Mouse (Mus musculus): ENCODE measurements around the gene Omp. TPM values are rescaled to one million over a fixed set of nuclear protein-coding genes. Genes with fewer than 3 reads are reported as not detected.

Gene Omp
- total RNA-seq, 2 experiments from 2014 or later, result 0.12 to 0.14 TPM

DNA sequence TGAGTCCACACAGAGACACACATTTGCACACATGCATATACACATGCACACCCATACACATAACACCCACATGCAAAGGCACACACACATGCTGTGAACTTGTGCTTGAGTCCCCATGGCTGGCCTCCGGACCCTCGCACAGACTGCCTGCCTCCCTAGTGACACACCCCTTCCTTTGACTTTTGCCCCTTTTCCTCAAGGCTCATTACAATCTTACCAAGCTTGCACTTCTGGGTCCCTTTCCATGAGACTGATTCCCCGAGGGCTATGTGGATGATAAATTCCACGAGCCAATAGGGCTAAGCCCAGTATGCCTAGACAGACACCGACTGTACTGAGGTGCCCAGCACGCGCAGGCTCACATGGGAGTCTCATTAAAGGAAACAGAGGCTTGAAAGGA, 39.0 kb downstream of the Omp start:
- DNase-seq, result no peak
- intact Hi-C loops (cut with DNase I), result no loop called here

DNA sequence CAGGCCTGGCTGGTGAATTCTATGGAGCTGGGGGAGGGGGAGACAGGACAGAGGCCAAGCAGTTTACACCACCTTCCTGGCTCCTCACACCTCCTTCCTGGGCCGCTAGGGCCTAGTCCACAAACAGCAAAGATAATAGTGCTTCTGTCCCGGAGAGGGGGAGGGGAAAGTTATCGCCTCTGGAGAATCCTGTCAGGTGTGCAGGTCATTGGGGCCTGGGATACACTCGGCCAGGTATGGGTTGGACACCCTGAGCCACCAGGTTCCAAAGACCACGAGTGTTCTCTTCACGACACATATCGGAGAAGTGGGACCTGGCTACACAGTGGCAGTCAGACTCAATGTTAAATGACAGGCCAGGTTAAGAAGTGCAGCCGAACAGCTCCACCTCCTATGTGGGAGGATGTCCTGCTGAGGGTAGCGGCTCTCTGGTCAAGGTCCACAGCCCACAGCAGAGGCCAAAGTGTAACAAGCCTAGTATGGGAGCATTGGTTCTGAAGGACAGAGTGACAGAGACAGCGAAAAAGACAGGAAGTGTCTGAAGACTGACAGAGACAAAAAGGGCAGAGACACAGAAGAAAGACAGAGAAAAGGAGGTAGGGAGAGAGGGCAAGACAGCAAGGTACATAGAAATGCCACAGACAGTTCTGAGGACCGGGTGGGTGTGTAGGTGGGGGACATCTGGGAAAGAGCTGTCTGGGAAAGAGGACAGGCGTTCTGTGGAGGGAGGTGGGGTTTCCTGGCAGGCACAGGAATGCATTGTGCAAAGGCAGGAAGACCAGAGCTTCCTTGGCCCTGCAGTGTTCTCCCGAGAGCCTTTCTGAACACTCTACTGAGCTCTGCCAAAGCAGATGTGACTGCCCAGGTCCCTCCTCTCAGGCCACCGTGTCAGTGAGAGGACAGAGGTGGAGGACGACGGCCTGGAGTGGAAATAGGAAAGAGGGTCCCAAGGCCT, 40.5 kb downstream of the Omp start:
- DNase-seq, result peak; percentile 29 to 35
- intact Hi-C loops (cut with DNase I), result no loop called here

DNA sequence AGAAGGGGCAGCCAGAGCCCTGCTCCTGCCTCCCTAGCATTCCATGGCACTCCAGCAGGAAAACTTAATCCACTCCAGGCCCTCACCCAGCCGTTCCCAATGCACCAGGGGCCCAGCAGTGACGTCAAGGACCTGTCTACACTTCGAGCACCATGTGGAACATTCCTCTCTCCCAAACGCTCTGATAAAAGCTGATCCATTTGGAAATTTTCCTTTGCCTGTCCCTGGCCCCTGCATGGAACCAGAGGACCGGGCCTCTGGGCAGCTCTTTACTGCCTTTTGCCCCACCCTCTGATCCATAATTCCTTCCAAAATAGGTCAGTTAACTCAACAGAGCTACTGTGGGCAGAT, 41.4 kb downstream of the Omp start:
- DNase-seq, result peak in 1 of 2 experiments; percentile 45
- intact Hi-C loops (cut with DNase I), result loop anchor here (1.0 kb wide), 1 partner anchor 16 kb away; no protein-coding TSS in a partner anchor

DNA sequence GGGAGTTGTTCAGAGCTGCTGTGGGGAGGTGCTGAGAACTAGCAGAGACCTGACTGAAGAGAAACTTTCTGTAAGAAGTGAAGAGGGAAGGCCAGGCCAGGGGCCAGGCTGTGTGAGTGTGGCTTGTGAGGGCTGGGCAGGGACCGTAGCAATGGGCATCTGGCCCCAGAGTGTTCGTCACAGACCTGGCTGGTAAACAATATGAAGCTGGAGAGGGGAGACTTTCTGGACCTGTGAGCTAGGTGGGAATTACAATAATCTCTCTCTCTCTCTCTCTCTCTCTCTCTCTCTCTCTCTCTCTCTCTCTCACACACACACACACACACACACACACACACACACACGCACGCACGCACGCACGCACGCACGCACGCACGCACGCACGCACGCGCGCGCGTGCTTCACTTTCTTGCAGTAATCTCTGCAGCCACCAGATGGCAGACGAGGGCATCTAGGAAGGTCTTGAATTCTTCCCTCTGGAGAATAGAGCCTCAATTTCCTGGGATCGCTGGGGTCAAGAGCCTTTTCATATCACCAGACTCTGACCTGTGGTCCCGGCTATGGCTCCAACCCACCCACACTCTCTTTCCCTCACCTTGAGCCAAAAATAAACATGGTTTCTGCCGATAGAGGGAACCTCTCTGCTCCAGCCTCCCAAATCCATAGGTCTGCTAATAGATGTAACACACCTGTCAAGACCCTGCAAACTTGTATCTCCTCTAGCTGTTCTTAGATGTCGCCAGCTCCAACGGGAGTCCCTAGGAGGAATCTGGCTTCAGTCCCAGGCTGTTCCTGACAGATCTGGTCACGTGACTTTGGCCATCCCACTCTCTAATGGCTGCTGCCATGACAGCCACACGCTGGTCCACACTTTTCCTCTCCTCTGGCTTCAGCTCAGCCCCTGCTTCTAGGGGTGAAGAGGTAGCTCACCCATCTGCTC, 42.0 kb downstream of the Omp start:
- intact Hi-C loops (cut with DNase I), result loop anchor here (1.0 kb wide), 1 partner anchor 17 kb away; no protein-coding TSS in a partner anchor
- peak; percentile 81 to 90 for DNase-seq

DNA sequence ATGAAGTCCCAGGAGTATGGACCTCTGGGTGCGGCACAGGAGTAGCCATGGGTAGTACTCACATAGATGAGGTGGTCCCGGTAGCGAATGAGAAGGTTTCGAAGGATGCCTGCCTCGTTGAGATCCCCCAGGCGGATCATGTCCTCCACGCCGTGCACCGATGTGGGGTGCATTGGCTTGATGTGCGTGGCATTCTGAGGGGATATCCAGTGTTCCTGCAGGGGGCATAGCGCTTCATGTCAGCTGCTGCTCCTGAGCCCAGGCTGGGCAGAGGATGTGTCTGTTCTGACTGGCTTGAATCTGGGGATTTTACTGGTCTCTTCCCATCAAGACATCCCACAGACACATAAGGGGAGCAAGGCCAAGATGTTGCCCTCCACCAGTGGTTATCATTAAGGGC, 42.8 kb downstream of the Omp start:
- DNase-seq, result no peak
- intact Hi-C loops (cut with DNase I), result no loop called here

DNA sequence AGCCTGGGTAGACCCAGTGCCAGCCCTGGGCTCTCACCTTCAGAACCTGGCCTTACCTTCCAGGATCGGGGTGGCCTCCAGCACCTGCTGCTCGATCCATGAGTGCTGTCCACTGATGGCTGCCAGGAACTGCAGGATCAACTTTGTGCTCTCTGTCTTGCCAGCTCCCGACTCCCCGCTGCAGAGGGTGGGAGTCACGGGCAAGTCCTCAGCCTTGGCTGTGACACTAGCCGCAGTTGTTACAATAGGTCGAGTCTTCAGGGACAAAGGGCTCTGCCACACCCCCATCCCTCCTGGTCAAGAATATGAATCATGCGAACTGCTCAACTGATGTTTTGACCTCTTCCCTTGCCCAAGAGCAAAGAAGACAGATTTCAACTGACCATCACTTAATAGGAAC, 47.7 kb downstream of the Omp start:
- intact Hi-C loops (cut with DNase I), result no loop called here

DNA sequence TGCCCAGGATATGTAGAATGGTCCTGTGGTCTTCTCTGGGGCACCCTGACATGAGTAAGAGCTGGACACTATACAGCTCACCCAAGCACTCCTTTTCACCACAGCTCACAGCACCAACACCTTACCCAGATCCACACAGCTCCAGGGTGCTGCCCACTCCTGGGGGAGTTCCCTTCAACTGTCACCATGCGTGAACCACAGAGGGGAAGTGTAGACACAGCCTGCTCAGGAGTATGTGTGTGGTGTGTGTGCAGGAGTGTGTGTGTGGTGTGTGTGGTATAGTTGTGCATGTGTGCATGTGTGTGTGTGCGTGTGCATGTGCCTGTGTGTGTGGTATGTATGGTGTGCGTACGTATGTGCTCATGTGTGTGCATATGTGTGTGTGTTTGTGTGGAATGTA, 49.5 kb downstream of the Omp start:
- intact Hi-C loops (cut with DNase I), result no loop called here
- no peak for DNase-seq

More for the DNA sequence above, 47.7 kb downstream of the Omp start:
- DNase-seq, result no peak

Other genes starting within 250 kb of the Omp start
- not detected for gene Gdpd4, start 225.5 kb downstream of the Omp start, total RNA-seq (2021)
- gene Myo7a, start 26.0 kb downstream of the Omp start, total RNA-seq (2021), result 1 to 10 TPM; 4.2 to 4.6 TPM
- 1 to 10 TPM; 1.9 to 3.0 TPM for gene Capn5, start 32.8 kb upstream of the Omp start, total RNA-seq (2021)
- not detected for gene B3gnt6, start 54.0 kb upstream of the Omp start, total RNA-seq (2021)
- gene Acer3, start 175.7 kb upstream of the Omp start, total RNA-seq (2021), result 10 to 100 TPM; 15.7 to 16.0 TPM
- 1 to 10 TPM; 6.5 TPM for gene Tsku, start 215.8 kb upstream of the Omp start, total RNA-seq (2021)

Measured in heart, postnatal 10 days (tissue).